Comparison of ENCODE assay signal across 30 mouse cellular contexts in genomic region chr6:35030226-35030625, GRCm38 (mm10). TPM values are rescaled to one million over a fixed set of nuclear protein-coding genes. Genes with fewer than 3 reads are reported as not detected.
"Had no signal": no experiment of that assay in that cellular context is flagged by ENCODE, and none has a peak within 500 bp of the region (broad histone marks: within the 10 kb centered on the region; RNA-seq: fewer than 3 reads in every experiment).

No protein-coding gene starts in this region.

- H3K9me3 ChIP-seq: embryonic facial prominence, embryonic 10.5 days; embryonic facial prominence, embryonic 12.5 days; embryonic facial prominence, embryonic 13.5 days; embryonic facial prominence, embryonic 15.5 days; forebrain, embryonic 10.5 days; forebrain, embryonic 12.5 days; forebrain, embryonic 13.5 days; forebrain, embryonic 15.5 days had no signal

- H3K9ac ChIP-seq: embryonic facial prominence, embryonic 12.5 days; embryonic facial prominence, embryonic 13.5 days; embryonic facial prominence, embryonic 15.5 days; forebrain, embryonic 12.5 days; forebrain, embryonic 13.5 days; forebrain, embryonic 15.5 days; forebrain, postnatal 0 days had no signal

- H3K4me3 ChIP-seq: embryonic facial prominence, embryonic 10.5 days; embryonic facial prominence, embryonic 12.5 days; embryonic facial prominence, embryonic 13.5 days; embryonic facial prominence, embryonic 15.5 days; erythroblast, embryonic 14.5 days; forebrain, embryonic 10.5 days; forebrain, embryonic 12.5 days; forebrain, embryonic 13.5 days; forebrain, embryonic 15.5 days; gastrocnemius, adult 2 months; heart, adult 2 months had no signal

- H3K27me3 ChIP-seq: embryonic facial prominence, embryonic 12.5 days; embryonic facial prominence, embryonic 13.5 days; embryonic facial prominence, embryonic 15.5 days; forebrain, embryonic 12.5 days; forebrain, embryonic 13.5 days; forebrain, embryonic 15.5 days had no signal

- H3K36me3 ChIP-seq: embryonic facial prominence, embryonic 10.5 days; embryonic facial prominence, embryonic 12.5 days; embryonic facial prominence, embryonic 13.5 days; embryonic facial prominence, embryonic 15.5 days; forebrain, embryonic 10.5 days; forebrain, embryonic 12.5 days; forebrain, embryonic 15.5 days had no signal

- ATAC-seq: forebrain, embryonic 13.5 days; forebrain, embryonic 14.5 days; forebrain, embryonic 15.5 days; forebrain, embryonic 16.5 days; forebrain, postnatal 0 days had no signal

- H3K27ac ChIP-seq: embryonic facial prominence, embryonic 10.5 days; embryonic facial prominence, embryonic 12.5 days; embryonic facial prominence, embryonic 13.5 days; embryonic facial prominence, embryonic 15.5 days; forebrain, embryonic 10.5 days; forebrain, embryonic 12.5 days; forebrain, embryonic 13.5 days; forebrain, embryonic 15.5 days; gastrocnemius, adult 2 months; heart, adult 2 months had no signal

- H3K4me2 ChIP-seq: embryonic facial prominence, embryonic 12.5 days; embryonic facial prominence, embryonic 13.5 days; embryonic facial prominence, embryonic 15.5 days; forebrain, embryonic 12.5 days; forebrain, embryonic 13.5 days; forebrain, embryonic 15.5 days had no signal

- DNase-seq: cerebellum, adult 2 months; cerebellum, adult 8-10 months; cerebellum, adult 9-10 months; cerebellum, adult 9-11 months; cerebellum, postnatal 10 days; cerebellum, postnatal 14 days; cerebellum, postnatal 25 days; cerebellum, postnatal 36 days; embryo, embryonic 11 days; forebrain, postnatal 0 days; gastrocnemius, adult 2 months; gastrocnemius, postnatal 10 days; gastrocnemius, postnatal 14 days; gastrocnemius, postnatal 25 days; gastrocnemius, postnatal 36 days; heart, adult 18-20 months; heart, adult 2 months had no signal

RNA-seq across cellular contexts. Expression of gene Slc23a4, which starts 42.0 kb away (rescaled TPM):
- total RNA-seq: gastrocnemius, adult 2 months; gastrocnemius, adult 8-10 months; gastrocnemius, postnatal 36 days had no signal
- polyA plus RNA-seq: embryonic facial prominence, embryonic 11.5 days; erythroblast, embryonic 14.5 days had no signal
